Mouse (Mus musculus) bone marrow, adult 2 months (tissue): ENCODE data around the gene Ugt2b35. TPM values are rescaled to one million over a fixed set of nuclear protein-coding genes. Genes with fewer than 3 reads are reported as not detected.
"Not testable (repeated sequence)": the region's sequence is repeated elsewhere in the genome, so short reads cannot be mapped to it uniquely, and the experiment has no call there.

ENCODE experiments used
- H3K27ac ChIP-seq: fragments of 200-500 bp; 2 replicates; pipeline ENCODE4 v1.5.1; 2012; ENCODE audit warnings: low read depth, mild to moderate bottlenecking, control low read depth, inconsistent platforms, low read length; ENCODE audit not compliant: control insufficient read depth, poor library complexity, insufficient read depth
- H3K4me1 ChIP-seq: fragments of 200-500 bp; 2 replicates; pipeline ENCODE4 v1.6.1; 2011; ENCODE audit warnings: low read length; ENCODE audit not compliant: control insufficient read depth, insufficient read depth
- H3K4me3 ChIP-seq: fragments of 200-500 bp; replicated peaks from 2 replicates; pipeline ENCODE3; 2011; ENCODE audit warnings: mild to moderate bottlenecking, low read depth, low read length, control low read depth; ENCODE audit not compliant: control insufficient read depth
- CTCF ChIP-seq: fragments of 200-500 bp; IDR thresholded peaks from 2 replicates; pipeline ENCODE4 v1.5.1; 2011; ENCODE audit warnings: low read length, control low read depth; ENCODE audit not compliant: control insufficient read depth, insufficient read depth
- POLR2A ChIP-seq: fragments of 200-500 bp; IDR thresholded peaks from 2 replicates; pipeline ENCODE4 v1.6.1; 2011; ENCODE audit warnings: low read depth, mild to moderate bottlenecking, control low read depth, low read length, borderline replicate concordance; ENCODE audit not compliant: control insufficient read depth
- WGBS: fragments of 180-500 bp; shearing (Covaris S2); methylation state at CpG from one replicate; pipeline ENCODE4 v1.1.7; 2018; 5-methylcytosine and 5-hydroxymethylcytosine counted together
- polyA plus RNA-seq: library from polyadenylated mRNA; stranded (reverse); fragments of >200 nt; gene quantifications from 2 replicates; pipeline ENCODE4 v1.2.4, GENCODE M21; 2011; ENCODE audit warnings: low replicate concordance; ENCODE audit not compliant: missing spikeins, insufficient read depth, insufficient read length

Gene Ugt2b35
- polyA plus RNA-seq, result 0.75 TPM in 1 of 2 replicates, not detected in the other

- 66% methylated on average over 4 of the region's 4 CpGs for WGBS
- Histone ChIP-seq H3K27ac (no peak within 1 kb of the TSS), H3K4me3 (no peak within 1 kb of the TSS), H3K4me1 (no peaks in the 10 kb centered on the region)
- TF ChIP-seq CTCF, result no peak
- TF ChIP-seq POLR2A, result no peak
Measured at GRCm38 (mm10) chr5:87000395-87001073, at the start of gene Ugt2b35. Gene Ugt2b35, plus strand, starts transcription at chr5:87000860.

DNA sequence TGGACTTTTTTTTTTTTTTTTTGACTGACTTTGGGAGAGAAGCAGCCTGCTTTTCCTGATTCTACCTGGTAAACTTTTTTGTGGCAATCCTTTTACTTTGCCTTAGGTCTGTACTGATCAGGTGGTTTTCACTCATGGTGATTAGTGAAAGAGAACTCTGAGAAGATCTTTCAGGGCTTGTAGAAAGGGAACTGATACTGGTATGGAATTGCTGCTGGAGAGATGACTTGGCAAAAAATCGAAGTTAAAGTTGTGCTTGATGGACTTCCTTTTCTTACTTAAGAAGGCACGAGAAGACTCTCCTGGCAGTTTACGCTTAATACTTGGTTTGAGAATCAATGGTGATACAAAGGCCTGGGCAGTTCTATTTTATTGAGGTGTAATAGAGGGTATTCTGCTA is 40.2 kb upstream of the Ugt2b35 start:
- Histone ChIP-seq H3K27ac (no peak overlapping the region), H3K4me1 (no peaks in the 10 kb centered on the region), H3K4me3 (no peak overlapping the region)
- WGBS, result 18% methylated on average over 3 of the region's 3 CpGs
- TF ChIP-seq CTCF, result no peak
- TF ChIP-seq POLR2A, result no peak

- Histone ChIP-seq H3K4me3 (no peak overlapping the region), H3K27ac (no peak overlapping the region), H3K4me1 (no peaks in the 10 kb centered on the region)
- TF ChIP-seq CTCF (no peak), POLR2A (no peak)
- 45% methylated on average over 3 of the region's 3 CpGs for WGBS
Measured at GRCm38 (mm10) chr5:86961587-86962358, 38.9 kb upstream of the Ugt2b35 start.

DNA sequence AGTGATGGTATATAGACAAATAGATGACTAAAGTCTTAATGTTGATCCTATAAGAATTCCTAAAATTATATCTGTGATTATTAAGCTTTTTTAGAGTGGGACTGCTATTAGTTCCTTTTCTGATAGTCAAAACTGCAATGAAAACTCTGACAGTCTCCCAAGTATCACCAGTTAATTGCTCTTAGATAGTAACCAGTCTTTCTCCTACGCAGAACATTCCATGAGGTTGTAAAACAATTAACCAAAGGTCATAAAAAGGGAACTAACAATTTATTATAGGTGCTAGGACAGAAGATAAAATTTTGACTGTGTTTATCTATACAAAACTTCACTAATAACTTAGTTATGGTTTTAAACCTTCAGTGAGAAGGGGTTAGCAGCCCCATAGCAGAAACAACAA is 37.8 kb upstream of the Ugt2b35 start:
- 60% methylated on average over 1 of the region's 1 CpGs for WGBS
- not testable (repeated sequence) for H3K4me3 ChIP-seq, H3K4me1 ChIP-seq, H3K27ac ChIP-seq

GRCm38 (mm10) chr5:86967271-86967670 is 33.4 kb upstream of the Ugt2b35 start:
- H3K4me1 ChIP-seq, H3K27ac ChIP-seq, H3K4me3 ChIP-seq: not testable (repeated sequence)
- WGBS, result 84% methylated on average over 5 of the region's 5 CpGs

DNA sequence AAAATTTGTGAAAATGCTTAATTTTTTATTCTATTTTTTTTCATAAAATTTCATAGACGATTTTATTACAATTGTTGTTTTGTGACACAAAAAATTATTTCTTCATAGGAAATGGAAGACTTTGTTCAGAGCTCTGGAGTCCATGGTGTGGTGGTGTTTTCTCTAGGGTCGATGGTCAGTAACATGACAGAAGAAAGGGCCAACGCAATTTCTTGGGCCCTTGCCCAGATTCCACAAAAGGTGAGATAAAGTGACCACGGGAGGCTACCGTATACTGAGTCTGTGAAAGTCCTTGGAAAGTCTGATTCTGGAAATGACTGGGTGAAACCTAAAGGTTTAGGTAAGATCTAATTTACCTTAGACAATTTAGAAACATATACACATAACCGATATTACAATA is 4.1 kb downstream of the Ugt2b35 start:
- Histone ChIP-seq H3K27ac (no peak overlapping the region), H3K4me1 (no peaks in the 10 kb centered on the region), H3K4me3 (no peak overlapping the region)
- whole genome bisulfite sequencing, result 79% methylated on average over 6 of the region's 6 CpGs
- TF ChIP-seq POLR2A (no peak), CTCF (no peak)

DNA sequence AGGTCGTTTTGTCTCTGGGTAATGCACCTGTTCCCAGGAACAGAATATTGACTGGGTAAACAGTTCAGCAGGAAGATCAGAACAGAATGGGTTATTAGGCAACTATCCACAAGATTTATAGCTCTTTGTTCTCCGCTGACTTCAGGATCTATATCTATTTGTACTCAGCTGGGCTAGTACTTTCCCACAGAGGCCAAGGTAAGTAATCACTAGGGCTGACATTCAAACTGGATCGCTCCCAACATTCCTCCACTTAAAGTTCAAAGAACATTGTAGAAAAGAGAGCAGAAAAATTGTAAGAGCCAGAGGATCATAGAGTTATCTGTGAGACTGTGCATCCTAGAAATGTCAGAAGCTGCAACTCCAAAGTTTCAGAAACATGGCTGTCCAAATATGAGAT is 14.8 kb downstream of the Ugt2b35 start:
- no peak overlapping the region for H3K27ac ChIP-seq
- 45% methylated on average over 3 of the region's 3 CpGs for WGBS
- H3K4me3 ChIP-seq, result no peak overlapping the region
- TF ChIP-seq POLR2A, result no peak
- no peak for TF ChIP-seq CTCF
- no peaks in the 10 kb centered on the region for H3K4me1 ChIP-seq

- Histone ChIP-seq H3K4me3 (no peak overlapping the region), H3K4me1 (no peaks in the 10 kb centered on the region), H3K27ac (no peak overlapping the region)
- 72% methylated on average over 3 of the region's 3 CpGs for WGBS
- TF ChIP-seq CTCF (no peak), POLR2A (no peak)
Measured at GRCm38 (mm10) chr5:87027359-87027758, 26.7 kb downstream of the Ugt2b35 start.

- TF ChIP-seq CTCF (no peak), POLR2A (no peak)
- no peak overlapping the region for H3K4me3 ChIP-seq
- no peaks in the 10 kb centered on the region for H3K4me1 ChIP-seq
- no peak overlapping the region for H3K27ac ChIP-seq
- 72% methylated on average over 1 of the region's 1 CpGs for WGBS
Measured at GRCm38 (mm10) chr5:87030624-87031023, 30.0 kb downstream of the Ugt2b35 start.

Other genes starting within 250 kb of the Ugt2b35 start
- gene Ythdc1, start 196.6 kb upstream of the Ugt2b35 start, polyA plus RNA-seq, result 51.2 and 92.2 TPM in 2 replicates
- gene Ugt2b34, start 93.9 kb upstream of the Ugt2b35 start, polyA plus RNA-seq, result 0.34 and 1.4 TPM in 2 replicates
- gene Ugt2b1, start 74.3 kb upstream of the Ugt2b35 start, polyA plus RNA-seq, result 1.4 TPM in 1 of 2 replicates, not detected in the other
- 1.0 TPM in 1 of 2 replicates, not detected in the other for gene Ugt2b36, start 91.7 kb downstream of the Ugt2b35 start, polyA plus RNA-seq
- 1.0 and 3.0 TPM in 2 replicates for gene Ugt2b5, start 139.5 kb downstream of the Ugt2b35 start, polyA plus RNA-seq